Mouse (Mus musculus): ENCODE measurements at regions not wholly inside any gene's neighbourhood (a gene's known extent, or its start where the extent isn't known, plus 50 kb on each side); places are given as distances from the start of the nearest gene placed in this dataset.

DNA sequence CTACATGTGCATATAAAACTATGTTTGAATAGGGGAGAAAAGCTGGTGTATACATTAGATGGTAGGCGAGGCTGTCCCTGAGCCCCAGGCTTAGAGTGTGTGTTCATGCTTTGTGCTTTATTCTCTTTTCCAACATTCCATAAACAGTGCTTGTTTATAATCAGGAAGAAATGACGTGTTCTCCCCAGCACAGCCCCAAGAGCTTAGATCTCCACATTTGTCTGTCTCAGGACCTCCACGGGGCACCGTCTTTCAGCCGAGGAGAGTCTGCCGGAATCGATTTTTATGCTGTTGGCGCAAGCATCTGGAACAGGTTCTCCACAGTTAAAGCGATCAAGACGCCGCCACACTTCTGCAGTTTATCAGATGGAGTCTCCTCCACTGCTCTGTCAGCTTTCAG is 126.9 kb upstream of the Irs2 start:
- TF ChIP-seq POLR2A (IDR thresholded peaks at IDR 0.05; ENCODE audit: low read depth, low read length) (no peak), CTCF (conservative IDR thresholded peaks at IDR 0.05; ENCODE audit: insufficient read depth, insufficient read length, low read depth, low read length) (no peak)
